Mouse (Mus musculus) ES-Bruce4 (cell line): Measurements from ENCODE around the gene Ina.

ENCODE experiments used
- CTCF ChIP-seq: IDR thresholded peaks from one replicate; pipeline ENCODE4 v1.8.1; 2011; ENCODE audit warnings: low read depth, low read length
- EP300 ChIP-seq: IDR thresholded peaks from 2 replicates; pipeline ENCODE4 v1.6.1; 2011; ENCODE audit warnings: low read depth, low read length; ENCODE audit not compliant: insufficient read depth
- POLR2A ChIP-seq: IDR thresholded peaks from one replicate; pipeline ENCODE4 v1.8.1; 2011; ENCODE audit warnings: low read length; ENCODE audit not compliant: insufficient read depth

DNA sequence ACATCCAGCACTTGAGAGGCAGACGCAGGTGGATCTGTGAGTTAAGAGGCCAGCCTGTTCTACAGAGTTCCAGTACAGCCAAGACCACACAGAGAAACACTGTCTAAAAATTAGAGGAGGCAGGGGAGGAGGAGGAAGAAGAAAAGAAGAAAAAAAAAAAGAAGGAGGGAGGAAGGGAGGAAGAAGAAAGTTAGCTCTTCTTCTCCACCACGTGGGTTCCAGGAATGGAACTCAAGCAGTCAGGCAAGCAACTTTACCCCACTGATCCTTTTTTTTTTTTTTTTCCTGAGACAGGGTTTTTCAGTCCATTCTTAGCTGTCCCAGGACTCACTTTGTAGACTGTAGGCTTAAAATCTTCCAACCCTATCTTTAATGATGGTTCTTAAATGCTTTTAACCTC, 37.8 kb upstream of the Ina start:
- TF ChIP-seq CTCF (no peak), EP300 (no peak), POLR2A (no peak)
